Mouse (Mus musculus) macrophage (primary cell): ENCODE measurements around the gene Slc25a4. TPM values are rescaled to one million over a fixed set of nuclear protein-coding genes. Genes with fewer than 3 reads are reported as not detected.
A peak's percentile ranks its signal among the peaks of the same experiment; 100 is the strongest.

Experiments used
- H3K27ac ChIP-seq: fragments of 350-480 bp; formaldehyde crosslinking; 2 replicates; pipeline ENCODE4 v1.9.0; 2021
- H3K36me3 ChIP-seq: fragments of 350-480 bp; formaldehyde crosslinking; 2 replicates; pipeline ENCODE4 v1.9.0; 2021; ENCODE audit errors: inconsistent target
- H3K4me3 ChIP-seq: fragments of 350-480 bp; formaldehyde crosslinking; 2 replicates; pipeline ENCODE4 v1.9.0; 2021; ENCODE audit errors: inconsistent target
- H3K79me2 ChIP-seq: fragments of 350-480 bp; formaldehyde crosslinking; 2 replicates; pipeline ENCODE4 v1.9.0; 2021; ENCODE audit errors: inconsistent target
- whole genome bisulfite sequencing: methylation state at CpG from one replicate; pipeline ENCODE4 v1.1.7; 2026; ENCODE audit warnings: inconsistent platforms; ENCODE audit not compliant: missing documents; 5-methylcytosine and 5-hydroxymethylcytosine counted together
- polyA plus RNA-seq: library from polyadenylated mRNA; stranded (reverse); fragments of 250-400 nt; gene quantifications from 3 replicates; pipeline ENCODE4 v1.2.4, GENCODE M21; 2018; ENCODE audit warnings: inconsistent platforms

Slc25a4 gene
- polyA plus RNA-seq, 1 experiment from 2014 or later: 90.6 TPM

GRCm38 (mm10) chr8:46180136-46180535, 30.9 kb downstream of the Slc25a4 start:
- peaks cover 10% of the 10 kb centered on the region; the same call in 1 of the 2 replicates for H3K36me3 ChIP-seq
- no peak overlapping the region for H3K4me3 ChIP-seq
- no peaks in the 10 kb centered on the region for H3K79me2 ChIP-seq
- 98% methylated on average over 7 of the region's 7 CpGs for WGBS
- no peak overlapping the region for H3K27ac ChIP-seq

DNA sequence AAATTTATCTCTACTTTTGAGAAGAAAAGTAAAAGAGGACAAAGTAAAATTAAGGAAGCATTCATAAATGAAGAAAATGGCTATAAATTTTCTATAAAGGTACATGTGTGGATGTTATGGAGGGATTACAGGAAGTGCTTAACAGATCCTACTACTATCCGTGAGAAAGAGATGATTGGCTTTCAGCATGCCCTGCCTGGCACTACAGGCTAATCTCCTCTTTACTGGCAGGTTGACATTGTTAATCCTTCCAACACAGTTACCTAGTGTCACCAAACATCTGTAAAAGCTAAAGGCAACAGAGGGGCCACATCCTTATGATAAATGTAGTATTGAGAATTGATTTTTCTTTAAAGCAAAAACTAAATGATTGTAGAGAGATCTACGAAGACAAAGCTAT, 37.4 kb downstream of the Slc25a4 start:
- no peak overlapping the region for H3K4me3 ChIP-seq
- WGBS: 88% methylated on average over 2 of the region's 2 CpGs
- H3K79me2 ChIP-seq: no peaks in the 10 kb centered on the region
- peaks cover 5% of the 10 kb centered on the region; the same call in 1 of the 2 replicates for H3K36me3 ChIP-seq
- no peak overlapping the region for H3K27ac ChIP-seq

DNA sequence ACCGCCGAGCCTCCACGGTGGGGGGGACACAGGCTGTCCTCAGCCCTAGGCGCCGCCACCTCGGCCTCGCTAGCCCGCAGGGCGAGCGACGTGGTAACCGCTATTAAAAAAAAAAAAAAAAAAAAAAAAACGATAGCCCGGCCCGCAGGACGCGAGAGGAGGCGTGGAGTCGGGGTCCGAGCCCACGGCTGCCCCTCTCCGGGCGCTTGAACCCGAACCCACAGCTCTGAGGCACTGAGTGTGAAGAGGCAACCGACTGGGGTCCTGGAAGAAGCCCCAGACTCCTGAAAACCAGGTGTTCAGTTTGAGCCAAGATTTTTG, 47.3 kb downstream of the Slc25a4 start:
- no peak overlapping the region for H3K27ac ChIP-seq
- under 1% methylated on average over 25 of the region's 25 CpGs for WGBS
- H3K36me3 ChIP-seq: no peaks in the 10 kb centered on the region
- H3K4me3 ChIP-seq: peak overlapping the region; percentile 47
- H3K79me2 ChIP-seq: peaks cover 4% of the 10 kb centered on the region; the same call in 1 of the 2 replicates

DNA sequence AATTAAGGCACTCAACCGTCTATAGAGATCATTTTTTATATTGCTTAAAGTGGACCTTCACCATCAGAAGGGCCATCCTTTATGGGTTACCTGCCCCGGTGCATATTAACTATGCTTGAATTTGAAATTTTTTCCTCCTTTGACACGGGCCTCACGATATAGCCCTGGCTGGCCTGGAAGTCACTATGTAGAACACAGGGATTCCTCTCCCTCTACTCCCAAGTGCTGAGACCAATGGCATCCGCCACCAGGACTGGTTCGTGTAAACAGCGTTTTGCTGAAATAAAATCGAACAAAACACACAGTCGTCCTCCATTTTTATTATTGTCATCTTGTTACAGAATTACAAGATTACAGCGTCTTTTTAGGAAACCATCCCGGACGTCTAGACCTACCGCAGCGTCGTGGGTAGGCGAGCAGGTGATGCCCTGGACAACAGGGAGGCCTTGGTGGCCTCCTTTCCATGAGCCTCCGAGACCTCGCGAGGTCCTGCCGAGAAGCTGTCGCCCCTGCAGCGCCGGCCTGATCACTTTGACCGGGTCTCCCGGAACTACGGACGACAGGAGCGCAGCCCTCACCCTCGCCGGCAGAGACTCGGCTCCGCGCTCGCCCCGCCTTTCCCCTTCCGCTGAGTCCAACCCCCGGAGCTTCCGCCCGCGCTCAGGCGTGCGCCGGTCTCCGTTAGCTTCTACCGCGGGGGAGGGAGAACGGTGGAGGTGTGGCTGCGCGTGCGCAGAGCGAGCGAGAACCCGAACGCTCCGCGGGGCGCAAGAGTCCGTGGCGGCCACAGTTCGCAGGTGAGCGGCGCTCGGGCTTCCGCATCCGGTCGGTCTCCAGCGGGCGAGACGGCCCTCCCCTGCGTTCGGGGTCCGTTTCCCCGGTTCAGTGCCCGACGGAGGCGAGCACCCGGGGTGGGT, 47.9 kb downstream of the Slc25a4 start:
- Histone ChIP-seq H3K36me3 (no peaks in the 10 kb centered on the region), H3K4me3 (peak overlapping the region; percentile 89), H3K27ac (peak overlapping the region; percentile 46), H3K79me2 (peaks cover 4% of the 10 kb centered on the region; the same call in 1 of the 2 replicates)
- 2% methylated on average over 77 of the region's 77 CpGs for WGBS

Other genes with a start within 250 kb of the Slc25a4 start
- 0.20 to 0.27 TPM (median 0.22 TPM) in 3 replicates for gene 1700029J07Rik, start 236.0 kb downstream of the Slc25a4 start, polyA plus RNA-seq
- 46.5 to 83.4 TPM (median 48.1 TPM) in 3 replicates for gene Ufsp2, start 235.8 kb downstream of the Slc25a4 start, polyA plus RNA-seq
- not detected in 3 replicates for gene Lrp2bp, start 212.0 kb downstream of the Slc25a4 start, polyA plus RNA-seq
- gene Ankrd37, start 205.6 kb downstream of the Slc25a4 start, polyA plus RNA-seq: 0.47 to 1.7 TPM (median 0.94 TPM) in 3 replicates
- gene Cfap97, start 59.5 kb downstream of the Slc25a4 start, polyA plus RNA-seq: 8.1 to 10.8 TPM (median 10.0 TPM) in 3 replicates
- 7.9 to 9.6 TPM (median 9.2 TPM) in 3 replicates for gene Snx25, start 59.1 kb downstream of the Slc25a4 start, polyA plus RNA-seq
- not detected in 3 replicates for gene Helt, start 83.4 kb upstream of the Slc25a4 start, polyA plus RNA-seq